Mouse (Mus musculus) neural tube, embryonic 12.5 days (tissue): ENCODE results near the gene Dpysl5. TPM values are rescaled to one million over a fixed set of nuclear protein-coding genes. Genes with fewer than 3 reads are reported as not detected.
A peak's percentile ranks its signal among the peaks of the same experiment; 100 is the strongest.

Experiments
- ATAC-seq: fragments of 200-750 bp; cut with Nextera tagmentation; 2 replicates; pipeline ENCODE4 v1.8.0; 2017; ENCODE audit warnings: low read depth, mild to moderate bottlenecking, moderate TSS enrichment, moderate library complexity; ENCODE audit not compliant: low FRiP score
- H3K27ac ChIP-seq: fragments of 300-500 bp; sonication (generic); 2 replicates; pipeline ENCODE4 v1.5.1; 2016
- H3K27me3 ChIP-seq: fragments of 300-500 bp; sonication (generic); replicated peaks from 2 replicates; pipeline ENCODE4 v1.6.1; 2016; ENCODE audit warnings: mild to moderate bottlenecking
- H3K36me3 ChIP-seq: fragments of 300-500 bp; sonication (generic); 2 replicates; pipeline ENCODE4 v1.6.1; 2016; ENCODE audit warnings: mild to moderate bottlenecking
- H3K4me1 ChIP-seq: fragments of 300-500 bp; sonication (generic); 2 replicates; pipeline ENCODE4 v1.6.1; 2016
- H3K4me2 ChIP-seq: fragments of 300-500 bp; sonication (generic); replicated peaks from 2 replicates; pipeline ENCODE4 v1.6.1; 2016; ENCODE audit warnings: mild to moderate bottlenecking
- H3K4me3 ChIP-seq: fragments of 300-500 bp; sonication (generic); 2 replicates; pipeline ENCODE4 v1.5.1; 2016
- H3K9ac ChIP-seq: fragments of 300-500 bp; sonication (generic); 2 replicates; pipeline ENCODE4 v1.6.1; 2016; ENCODE audit warnings: mild to moderate bottlenecking
- H3K9me3 ChIP-seq: fragments of 300-500 bp; sonication (generic); 2 replicates; pipeline ENCODE4 v1.6.1; 2016; ENCODE audit warnings: mild to moderate bottlenecking
- WGBS: fragments of 180-500 bp; shearing (Covaris S2); methylation state at CpG from one replicate; pipeline ENCODE4 v1.1.7; 2016; 5-methylcytosine and 5-hydroxymethylcytosine counted together
- polyA plus RNA-seq: library from polyadenylated mRNA; unstranded; fragments of >200 nt; fragmentation: Nextera tagmentation; extraction: Ambion mirVana; gene quantifications from 2 replicates; pipeline ENCODE4 v1.2.1, GENCODE M21; 2016

Gene Dpysl5
- polyA plus RNA-seq, 1 experiment from 2014 or later, result 150 TPM

DNA sequence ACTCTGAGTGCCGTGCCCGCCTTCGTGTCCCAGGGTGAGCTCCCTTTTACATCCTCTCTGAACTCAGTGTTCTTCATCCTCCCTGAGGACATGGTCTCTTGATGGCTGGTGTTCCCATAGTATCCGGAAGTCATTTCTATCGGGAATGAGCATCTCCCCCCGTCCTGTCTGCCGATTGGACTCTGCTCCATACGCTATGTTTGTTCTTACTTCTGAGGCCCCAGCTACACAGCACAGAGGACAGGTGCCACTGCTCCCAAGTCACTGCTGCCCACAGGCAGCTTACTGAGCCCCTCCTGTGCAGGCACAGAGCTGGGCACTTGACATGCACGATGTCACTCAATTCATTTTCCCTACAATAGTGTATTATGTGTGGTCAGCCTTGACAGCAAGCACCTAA lies 57.7 kb downstream of the Dpysl5 start:
- Histone ChIP-seq H3K27me3 (no peaks in the 10 kb centered on the region), H3K9ac (no peak overlapping the region), H3K4me3 (no peak overlapping the region), H3K9me3 (no peaks in the 10 kb centered on the region), H3K36me3 (peaks cover 7% of the 10 kb centered on the region; the same call in 1 of the 2 replicates), H3K4me2 (no peak overlapping the region), H3K27ac (no peak overlapping the region), H3K4me1 (peaks cover 41% of the 10 kb centered on the region)
- WGBS, result 81% methylated on average over 9 of the region's 9 CpGs
- peak; percentile 29; the same call in 1 of the 2 replicates for ATAC-seq

DNA sequence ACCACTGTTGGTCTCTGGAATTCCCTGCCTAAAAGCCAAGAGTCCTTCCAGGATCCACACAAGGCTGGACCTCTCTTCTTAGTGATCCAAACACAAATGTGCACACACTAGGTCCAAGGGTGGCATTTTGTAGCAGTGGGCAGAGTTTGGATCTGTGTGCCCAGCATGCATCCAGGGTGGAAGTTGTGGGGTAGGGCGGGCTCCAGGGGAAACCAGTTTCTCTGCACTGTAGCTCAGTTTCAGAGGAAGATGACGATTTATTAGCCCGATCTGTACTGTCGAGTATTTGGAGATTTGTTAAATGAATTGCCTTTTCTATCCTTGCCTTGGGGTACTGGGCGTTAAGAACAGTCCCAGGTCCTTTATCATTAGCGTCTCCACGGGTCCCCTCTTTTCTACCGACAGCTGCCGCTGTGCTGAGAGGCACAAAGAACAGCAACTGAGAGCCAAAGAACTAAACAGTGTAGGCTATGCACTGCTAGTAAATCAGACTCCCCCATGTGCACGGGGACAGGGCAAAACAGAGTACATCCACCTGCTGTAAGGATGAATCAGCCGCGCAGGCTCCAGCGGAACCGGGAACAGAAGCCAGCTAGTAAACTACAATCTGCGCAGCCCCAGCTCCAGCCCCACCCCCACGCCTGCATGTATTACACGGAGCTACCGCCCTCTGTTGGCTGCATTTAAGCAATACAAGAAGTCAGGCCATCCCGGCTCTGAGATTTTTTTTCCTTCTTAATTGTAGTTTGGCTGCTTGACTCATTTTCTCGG lies 63.4 kb downstream of the Dpysl5 start:
- 7% methylated on average over 20 of the region's 20 CpGs for WGBS
- ATAC-seq, result peak; percentile 93
- 0 out of 2 replicates have a peak overlapping the region, but pooled peaks have one; percentile 26 for H3K9ac ChIP-seq

DNA sequence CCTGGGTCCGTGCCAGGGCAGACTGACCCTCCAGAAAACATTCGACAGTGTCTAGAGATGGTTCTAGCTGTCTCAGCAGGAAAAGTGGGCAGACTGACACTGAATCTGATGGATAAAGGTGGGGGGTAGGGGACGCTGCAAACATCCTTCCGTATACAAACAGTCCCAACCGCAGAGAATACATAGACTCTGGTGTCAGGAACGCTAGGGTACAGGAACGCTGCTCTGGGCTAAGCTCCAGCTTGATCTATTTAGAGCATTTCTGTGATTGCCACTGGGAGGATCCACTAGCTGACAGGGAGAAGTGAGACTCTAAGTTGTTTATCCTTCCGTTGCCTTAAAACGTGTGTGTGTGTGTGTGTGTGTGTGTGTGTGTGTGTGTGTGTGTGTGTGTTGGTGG lies 69.3 kb downstream of the Dpysl5 start:
- peaks cover 80% of the 10 kb centered on the region for H3K36me3 ChIP-seq
- no peak overlapping the region for H3K4me3 ChIP-seq
- WGBS, result 88% methylated on average over 9 of the region's 9 CpGs
- H3K27me3 ChIP-seq, result no peaks in the 10 kb centered on the region
- H3K27ac ChIP-seq, result no peak overlapping the region
- ATAC-seq, result no peak
- no peaks in the 10 kb centered on the region for H3K9me3 ChIP-seq
- H3K4me2 ChIP-seq, result no peak overlapping the region
- H3K9ac ChIP-seq, result no peak overlapping the region
- H3K4me1 ChIP-seq, result no peaks in the 10 kb centered on the region

More for the DNA sequence above, 63.4 kb downstream of the Dpysl5 start:
- H3K4me2 ChIP-seq, result peak overlapping the region; percentile 53
- peaks cover 21% of the 10 kb centered on the region for H3K4me1 ChIP-seq
- peaks cover 23% of the 10 kb centered on the region for H3K36me3 ChIP-seq
- H3K27me3 ChIP-seq, result no peaks in the 10 kb centered on the region
- peak overlapping the region; percentile 67 for H3K27ac ChIP-seq
- no peaks in the 10 kb centered on the region for H3K9me3 ChIP-seq
- H3K4me3 ChIP-seq, result no peak overlapping the region

DNA sequence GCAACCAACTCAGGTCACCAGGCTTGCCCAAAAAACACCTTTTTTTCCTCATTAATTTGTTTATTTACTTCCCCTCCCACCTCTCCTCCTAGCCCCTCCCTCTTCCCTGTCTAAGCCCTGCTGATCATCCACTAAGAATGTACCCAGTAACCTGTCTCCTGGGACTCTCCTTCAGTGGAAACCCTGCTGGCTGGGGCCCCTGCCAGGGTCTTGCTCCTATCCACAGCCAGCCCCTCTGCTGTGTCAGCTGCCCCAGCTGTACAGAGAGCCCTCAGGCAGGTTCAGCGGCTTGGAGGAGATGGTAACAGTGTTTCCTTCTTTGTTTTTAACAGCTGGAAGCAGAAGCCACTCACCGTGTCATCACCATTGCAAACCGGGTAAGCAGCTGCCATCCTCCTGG lies 69.8 kb downstream of the Dpysl5 start:
- WGBS, result 58% methylated on average over 3 of the region's 3 CpGs
- Histone ChIP-seq H3K27me3 (no peaks in the 10 kb centered on the region), H3K9ac (no peak overlapping the region), H3K9me3 (no peaks in the 10 kb centered on the region), H3K4me3 (no peak overlapping the region), H3K4me2 (no peak overlapping the region), H3K27ac (no peak overlapping the region), H3K4me1 (no peaks in the 10 kb centered on the region), H3K36me3 (peaks cover 83% of the 10 kb centered on the region)
- ATAC-seq, result no peak

DNA sequence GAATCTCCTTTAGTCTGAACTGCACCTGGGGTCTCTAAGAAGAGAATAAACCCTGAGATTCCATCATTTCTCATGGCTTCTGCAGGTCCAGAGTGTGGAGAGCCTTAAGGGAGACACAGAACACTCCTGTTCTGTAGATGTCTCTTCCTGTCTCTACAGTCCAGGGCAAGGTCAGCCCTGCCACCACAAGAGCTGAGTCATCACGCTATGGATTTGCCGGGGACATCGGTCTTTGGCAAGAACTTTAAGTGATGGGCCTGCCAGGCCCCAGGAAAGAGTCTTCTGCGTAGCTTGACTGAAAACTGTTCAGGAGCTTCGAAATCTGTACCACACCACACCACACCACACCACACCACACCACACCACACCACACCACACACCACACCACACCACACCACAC lies 76.0 kb downstream of the Dpysl5 start:
- no peaks in the 10 kb centered on the region for H3K4me1 ChIP-seq
- no peak for ATAC-seq
- H3K9me3 ChIP-seq, result no peaks in the 10 kb centered on the region
- peaks cover 86% of the 10 kb centered on the region for H3K36me3 ChIP-seq
- no peak overlapping the region for H3K4me3 ChIP-seq
- no peak overlapping the region for H3K4me2 ChIP-seq
- WGBS, result 89% methylated on average over 5 of the region's 5 CpGs
- H3K27me3 ChIP-seq, result no peaks in the 10 kb centered on the region
- no peak overlapping the region for H3K9ac ChIP-seq
- no peak overlapping the region for H3K27ac ChIP-seq

DNA sequence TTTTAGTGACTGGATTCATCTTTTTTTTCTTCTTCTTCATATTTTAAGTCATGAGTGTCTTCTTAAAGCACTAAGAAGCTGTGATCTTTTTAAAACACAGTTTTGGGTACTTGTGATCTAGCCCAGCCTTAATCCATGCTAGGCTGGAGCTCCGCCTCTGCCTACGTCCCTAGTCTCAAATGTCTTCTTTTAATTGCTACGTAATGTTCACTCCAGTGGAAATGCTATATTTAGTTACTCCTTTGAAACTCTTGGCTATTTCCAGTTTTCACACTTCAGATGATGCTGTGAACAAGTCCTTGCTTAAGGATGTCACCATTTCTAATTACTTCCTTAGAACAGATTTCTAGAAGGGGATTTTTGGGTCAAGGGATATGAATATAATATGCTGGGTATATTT lies 78.7 kb downstream of the Dpysl5 start:
- no peaks in the 10 kb centered on the region for H3K4me1 ChIP-seq
- WGBS, result 93% methylated on average over 3 of the region's 3 CpGs
- H3K4me2 ChIP-seq, result no peak overlapping the region
- H3K36me3 ChIP-seq, result peaks cover 86% of the 10 kb centered on the region
- no peak for ATAC-seq
- no peaks in the 10 kb centered on the region for H3K27me3 ChIP-seq
- no peak overlapping the region for H3K4me3 ChIP-seq
- no peak overlapping the region for H3K9ac ChIP-seq
- no peak overlapping the region for H3K27ac ChIP-seq
- no peaks in the 10 kb centered on the region for H3K9me3 ChIP-seq

DNA sequence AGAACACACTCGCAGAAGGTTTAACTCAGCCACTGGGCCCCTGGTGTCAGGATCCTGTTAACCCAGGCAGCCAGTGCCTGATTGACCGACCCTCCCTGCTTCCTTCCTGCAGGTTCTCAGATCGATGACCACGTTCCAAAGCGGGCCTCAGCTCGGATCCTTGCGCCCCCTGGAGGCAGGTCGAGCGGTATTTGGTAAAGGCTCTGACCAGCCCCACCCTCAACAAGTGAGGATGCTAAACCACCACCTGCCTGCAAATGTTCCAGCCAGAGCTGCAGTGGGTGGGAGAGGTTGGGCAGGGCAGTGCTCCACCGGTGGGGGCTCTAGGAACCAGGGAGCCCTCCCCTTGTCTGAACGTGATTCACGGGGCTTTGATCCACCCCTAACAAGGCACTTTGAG lies 84.8 kb downstream of the Dpysl5 start:
- H3K27me3 ChIP-seq, result no peaks in the 10 kb centered on the region
- no peak overlapping the region for H3K4me2 ChIP-seq
- ATAC-seq, result peak; percentile 58
- H3K4me3 ChIP-seq, result no peak overlapping the region
- peaks cover 77% of the 10 kb centered on the region for H3K36me3 ChIP-seq
- H3K27ac ChIP-seq, result no peak overlapping the region
- H3K9me3 ChIP-seq, result no peaks in the 10 kb centered on the region
- no peak overlapping the region for H3K9ac ChIP-seq
- WGBS, result 18% methylated on average over 12 of the region's 12 CpGs
- no peaks in the 10 kb centered on the region; the same call in 1 of the 2 replicates for H3K4me1 ChIP-seq

DNA sequence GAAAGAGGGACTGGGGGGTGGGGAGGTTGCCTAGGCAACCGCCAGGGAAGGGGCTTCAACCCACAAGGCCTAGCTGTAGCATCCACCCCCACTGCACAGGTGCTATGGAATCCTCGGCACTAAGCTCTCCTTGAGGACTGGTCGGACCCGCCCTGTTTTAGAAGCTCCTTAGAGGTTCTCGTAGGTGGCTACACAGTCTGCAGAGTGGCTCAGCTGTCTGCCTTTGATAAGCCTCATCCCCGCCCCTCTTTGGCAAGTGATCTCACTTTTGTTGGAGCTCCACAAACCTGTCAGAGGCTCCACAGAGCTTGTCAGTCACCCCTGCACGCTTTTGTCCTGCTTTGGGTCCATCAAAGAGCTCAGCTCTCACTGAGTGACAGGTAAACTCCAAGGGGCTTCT lies 86.1 kb downstream of the Dpysl5 start:
- 85% methylated on average over 7 of the region's 7 CpGs for WGBS
- Histone ChIP-seq H3K4me3 (no peak overlapping the region), H3K9ac (peak overlapping the region; percentile 8; the same call in 1 of the 2 replicates), H3K4me1 (no peaks in the 10 kb centered on the region; the same call in 1 of the 2 replicates), H3K4me2 (no peak overlapping the region), H3K36me3 (peaks cover 65% of the 10 kb centered on the region), H3K27ac (no peak overlapping the region), H3K27me3 (no peaks in the 10 kb centered on the region), H3K9me3 (no peaks in the 10 kb centered on the region)
- no peak for ATAC-seq

DNA sequence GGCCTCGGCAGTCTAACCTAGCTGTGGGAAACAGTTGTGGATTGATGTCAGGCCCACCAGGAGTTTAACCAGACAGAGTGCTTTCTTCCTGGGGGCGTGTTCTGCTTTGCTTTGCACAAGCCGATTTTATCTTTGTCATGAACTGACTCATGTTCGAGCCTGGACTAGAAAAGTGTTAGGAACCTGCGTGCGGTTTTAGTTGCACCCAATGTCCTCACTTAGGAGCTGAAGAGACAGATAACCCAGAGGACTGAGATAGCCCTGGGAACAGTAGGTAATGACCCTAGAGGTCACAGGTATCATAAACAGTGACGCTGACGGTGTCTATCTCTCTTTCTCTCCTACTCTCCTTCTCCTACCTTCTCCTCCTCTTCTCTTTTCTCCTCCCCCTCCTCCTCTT lies 86.6 kb downstream of the Dpysl5 start:
- no peaks in the 10 kb centered on the region for H3K9me3 ChIP-seq
- H3K36me3 ChIP-seq, result peaks cover 60% of the 10 kb centered on the region
- no peak overlapping the region for H3K4me2 ChIP-seq
- 86% methylated on average over 8 of the region's 8 CpGs for WGBS
- no peak overlapping the region for H3K9ac ChIP-seq
- H3K27me3 ChIP-seq, result no peaks in the 10 kb centered on the region
- H3K27ac ChIP-seq, result no peak overlapping the region
- no peak for ATAC-seq
- H3K4me1 ChIP-seq, result no peaks in the 10 kb centered on the region; the same call in 1 of the 2 replicates
- H3K4me3 ChIP-seq, result no peak overlapping the region

DNA sequence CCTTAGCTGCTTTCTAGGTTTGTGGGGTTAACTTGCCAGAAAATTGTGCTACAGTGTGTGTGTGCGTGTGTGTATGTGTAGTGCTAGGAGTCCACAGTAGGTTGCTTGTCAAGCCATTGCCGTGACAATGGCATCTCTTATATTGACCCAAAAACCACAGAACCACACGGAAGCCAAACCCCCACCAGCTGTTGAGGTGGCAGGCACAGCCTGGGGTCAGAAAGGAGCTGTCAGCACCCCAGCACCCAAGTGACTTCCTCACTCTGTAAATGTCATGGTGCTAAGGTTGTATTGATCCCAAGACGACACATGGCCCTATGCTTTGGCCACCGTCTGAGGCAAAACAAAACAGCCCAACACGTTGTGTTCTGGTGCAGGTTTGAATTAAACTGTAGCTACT lies 87.6 kb downstream of the Dpysl5 start:
- Histone ChIP-seq H3K27ac (no peak overlapping the region), H3K4me2 (no peak overlapping the region), H3K4me3 (no peak overlapping the region), H3K4me1 (no peaks in the 10 kb centered on the region; the same call in 1 of the 2 replicates), H3K9ac (no peak overlapping the region), H3K27me3 (no peaks in the 10 kb centered on the region), H3K9me3 (no peaks in the 10 kb centered on the region), H3K36me3 (peaks cover 51% of the 10 kb centered on the region)
- ATAC-seq, result no peak
- 83% methylated on average over 6 of the region's 6 CpGs for WGBS

DNA sequence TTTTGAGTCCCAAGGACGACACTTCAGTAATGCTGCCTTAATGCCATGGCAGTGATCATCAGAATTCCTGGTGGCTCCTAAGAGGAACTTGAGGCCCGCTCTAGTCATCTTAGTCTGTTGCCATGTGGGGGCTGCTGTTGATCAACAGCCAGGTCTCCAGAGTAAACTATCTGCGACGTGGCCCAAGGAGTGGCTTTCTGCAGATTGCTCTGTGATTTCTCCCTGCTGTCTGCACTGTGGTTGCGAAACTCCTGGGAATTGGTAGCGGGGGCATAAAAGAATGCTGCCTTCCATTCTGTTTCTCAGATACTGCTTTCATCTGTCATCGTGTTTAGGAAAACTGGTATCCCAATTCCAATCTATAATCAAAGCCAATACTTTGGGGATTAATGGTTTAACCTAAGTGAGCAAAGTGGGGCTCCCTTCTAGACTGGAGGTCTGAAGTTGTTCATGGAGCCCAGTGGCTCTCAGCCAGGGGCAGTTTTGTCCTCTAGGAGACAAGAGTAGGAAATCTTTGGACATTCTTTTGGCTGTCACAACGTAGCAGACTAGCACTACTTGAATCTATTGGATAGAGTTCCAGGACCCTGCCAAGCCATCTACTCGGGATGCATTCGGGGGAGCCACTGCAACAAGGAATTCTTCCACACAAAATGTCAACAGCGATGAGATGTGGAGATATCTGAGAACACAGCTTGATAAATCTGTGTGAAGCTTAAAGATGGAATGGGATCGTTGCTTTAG lies 91.5 kb downstream of the Dpysl5 start:
- 82% methylated on average over 12 of the region's 12 CpGs for WGBS
- Histone ChIP-seq H3K36me3 (peaks cover 11% of the 10 kb centered on the region), H3K9ac (no peak overlapping the region), H3K9me3 (no peaks in the 10 kb centered on the region), H3K27ac (no peak overlapping the region), H3K27me3 (no peaks in the 10 kb centered on the region), H3K4me3 (no peak overlapping the region), H3K4me1 (no peaks in the 10 kb centered on the region), H3K4me2 (no peak overlapping the region)
- no peak for ATAC-seq

DNA sequence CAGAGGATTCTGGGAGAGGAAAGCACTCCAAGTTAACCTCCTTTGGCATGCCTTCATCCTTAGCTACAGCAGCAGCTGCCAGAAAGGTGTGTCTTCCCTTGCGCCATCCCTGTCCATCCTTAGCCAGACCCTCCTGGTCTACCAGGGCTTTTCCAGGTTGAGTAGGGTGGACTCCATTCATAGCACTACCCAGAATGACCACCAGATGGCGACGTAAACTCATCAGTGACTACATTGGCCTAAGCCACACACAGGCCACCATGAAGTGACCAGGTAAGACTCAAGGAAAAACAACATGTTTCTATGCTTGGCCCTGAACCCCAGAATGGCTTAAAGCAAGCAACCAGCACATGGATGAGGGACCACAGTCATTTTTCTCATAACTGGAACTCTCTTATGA lies 94.7 kb downstream of the Dpysl5 start:
- Histone ChIP-seq H3K4me1 (no peaks in the 10 kb centered on the region), H3K27ac (no peak overlapping the region), H3K4me2 (no peak overlapping the region), H3K4me3 (no peak overlapping the region), H3K9ac (no peak overlapping the region), H3K9me3 (no peaks in the 10 kb centered on the region), H3K36me3 (no peaks in the 10 kb centered on the region), H3K27me3 (no peaks in the 10 kb centered on the region)
- peak; percentile 81 for ATAC-seq
- 11% methylated on average over 3 of the region's 3 CpGs for WGBS
